Mouse (Mus musculus): ENCODE data around the gene Ano6. TPM values are rescaled to one million over a fixed set of nuclear protein-coding genes. Genes with fewer than 3 reads are reported as not detected.

The Ano6 gene
- polyA plus RNA-seq, 1 experiment: not detected

DNA sequence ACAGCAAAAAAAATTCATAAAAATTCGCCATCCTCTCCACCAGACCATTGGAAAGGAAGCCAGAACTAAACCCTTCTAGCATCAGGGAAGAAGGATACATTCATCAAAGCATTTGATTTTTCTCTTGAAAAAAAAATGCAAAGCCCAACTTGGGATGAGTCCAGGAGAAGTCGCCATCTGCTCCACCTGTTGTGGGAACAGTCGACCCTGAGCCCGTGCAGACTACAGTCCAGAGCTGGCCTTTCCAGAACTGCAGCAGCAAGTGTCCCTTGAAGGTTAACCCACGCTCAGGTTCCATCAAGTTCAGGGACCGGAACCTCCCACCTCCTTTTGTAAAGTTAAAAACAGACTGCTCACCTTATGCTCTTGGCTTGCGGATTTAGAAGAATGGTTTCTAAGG is 29.2 kb upstream of the Ano6 start:
- TF ChIP-seq GATA1 (IDR thresholded peaks at IDR 0.05; ENCODE audit: low read length): no peak

DNA sequence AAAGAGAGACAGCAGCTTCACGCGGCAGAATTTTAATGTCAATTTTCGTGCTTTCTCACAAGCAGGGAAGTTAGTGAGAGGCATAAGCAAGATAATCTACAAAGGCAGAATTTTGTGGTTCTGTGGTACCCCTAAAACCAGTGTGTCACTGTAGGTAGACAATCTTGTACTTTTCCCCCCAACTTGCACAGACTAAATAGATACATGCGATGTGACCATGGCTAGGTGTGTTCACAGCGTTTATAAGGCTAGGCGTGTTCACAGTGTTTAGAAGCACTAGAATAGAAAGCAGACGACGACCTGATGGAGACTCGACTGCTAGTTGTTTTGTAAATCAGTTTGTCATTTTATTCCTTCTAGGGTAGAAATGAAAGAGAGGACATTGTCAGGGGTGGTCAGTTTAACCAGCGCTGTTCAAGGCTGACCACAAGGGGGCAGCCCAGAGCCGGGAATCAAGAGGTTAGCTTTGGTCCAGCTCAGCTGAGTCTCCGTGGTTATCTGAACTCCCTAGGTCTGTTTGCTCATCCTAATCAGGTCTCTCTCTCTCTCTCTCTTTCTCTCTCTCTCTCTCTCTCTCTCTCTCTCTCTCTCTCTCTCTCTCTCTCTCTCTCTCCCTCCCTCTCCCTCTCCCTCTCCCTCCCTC is 27.9 kb upstream of the Ano6 start:
- TF ChIP-seq GATA1 (IDR thresholded peaks at IDR 0.05; ENCODE audit: low read length): no peak

DNA sequence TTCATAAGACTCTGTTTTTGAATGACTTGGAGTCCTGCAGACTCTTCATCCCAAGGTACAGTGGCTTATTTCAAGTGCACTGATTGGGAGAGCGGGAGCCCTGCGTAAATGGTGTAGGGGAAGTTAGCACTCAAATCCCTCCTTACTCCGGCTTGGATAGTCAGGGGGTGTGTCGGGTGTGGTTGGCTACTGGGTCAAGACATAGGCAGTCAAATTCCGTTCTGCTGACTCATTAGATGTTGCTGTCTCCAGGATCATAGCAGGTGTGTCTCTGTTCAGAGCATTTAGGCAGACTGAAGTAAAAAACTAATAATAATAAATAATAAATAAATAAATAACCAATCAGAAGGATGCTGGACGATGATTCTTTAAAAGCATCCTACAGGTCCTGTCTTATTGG is 27.2 kb upstream of the Ano6 start:
- no peak for TF ChIP-seq GATA1 (IDR thresholded peaks at IDR 0.05; ENCODE audit: low read length)

DNA sequence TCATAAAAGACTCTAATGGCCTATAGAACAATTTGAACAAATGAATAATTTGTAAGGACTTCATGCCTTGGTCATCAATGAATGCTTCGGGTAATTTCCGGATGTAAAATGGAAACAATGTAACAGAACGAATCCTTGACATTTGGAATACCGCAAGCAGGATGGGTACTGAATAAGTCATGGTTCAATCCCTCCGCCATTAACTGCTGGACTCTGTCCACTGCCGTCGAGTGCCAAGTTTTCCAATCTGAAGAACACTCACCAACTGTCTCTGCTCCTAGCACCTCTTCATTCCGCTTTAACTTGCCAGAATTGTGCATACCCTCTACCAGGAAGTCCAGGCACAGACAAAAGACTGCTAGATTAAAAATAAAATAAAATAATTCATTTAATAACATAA is 25.4 kb upstream of the Ano6 start:
- no peak for TF ChIP-seq GATA1 (IDR thresholded peaks at IDR 0.05; ENCODE audit: low read length)

DNA sequence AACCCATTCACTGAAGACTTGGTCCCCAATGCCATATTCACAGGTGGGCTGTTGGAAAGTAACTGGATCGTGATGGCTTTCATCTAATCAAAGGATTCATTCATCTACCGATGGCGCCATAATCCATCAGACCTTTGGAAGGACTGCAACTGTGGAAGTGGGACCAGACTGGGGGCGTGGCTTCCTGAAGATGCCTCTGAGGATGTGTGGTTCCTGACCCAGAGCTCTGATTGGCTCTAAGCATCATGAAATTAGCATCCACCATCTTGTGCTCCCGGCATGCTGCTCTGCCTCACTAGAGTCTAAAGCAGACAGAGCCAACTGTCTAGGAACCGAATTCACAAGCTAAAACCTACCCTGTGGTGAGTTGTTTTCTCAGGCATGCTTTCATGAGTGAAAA is 24.7 kb upstream of the Ano6 start:
- no peak for TF ChIP-seq GATA1 (IDR thresholded peaks at IDR 0.05; ENCODE audit: low read length)

DNA sequence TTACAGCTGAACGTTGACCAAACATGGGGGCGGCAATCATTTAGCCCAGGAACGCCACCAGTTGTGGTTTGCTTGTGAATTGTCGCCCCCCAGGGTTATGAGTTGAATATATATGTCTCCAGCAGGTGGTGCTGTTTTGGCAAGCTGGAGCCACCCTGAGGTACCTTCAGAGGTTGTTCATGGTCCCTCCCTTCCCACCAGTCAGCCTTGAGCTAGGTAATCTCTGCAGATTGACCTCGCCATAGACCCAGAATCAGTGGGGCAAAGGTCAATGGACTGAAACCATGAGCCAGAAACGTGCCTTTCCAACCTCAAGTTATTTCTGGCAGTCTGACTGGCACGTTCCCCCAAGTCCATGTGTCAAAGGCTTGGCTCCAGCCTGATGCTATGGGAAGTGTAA is 22.8 kb upstream of the Ano6 start:
- no peak for TF ChIP-seq GATA1 (IDR thresholded peaks at IDR 0.05; ENCODE audit: low read length)

DNA sequence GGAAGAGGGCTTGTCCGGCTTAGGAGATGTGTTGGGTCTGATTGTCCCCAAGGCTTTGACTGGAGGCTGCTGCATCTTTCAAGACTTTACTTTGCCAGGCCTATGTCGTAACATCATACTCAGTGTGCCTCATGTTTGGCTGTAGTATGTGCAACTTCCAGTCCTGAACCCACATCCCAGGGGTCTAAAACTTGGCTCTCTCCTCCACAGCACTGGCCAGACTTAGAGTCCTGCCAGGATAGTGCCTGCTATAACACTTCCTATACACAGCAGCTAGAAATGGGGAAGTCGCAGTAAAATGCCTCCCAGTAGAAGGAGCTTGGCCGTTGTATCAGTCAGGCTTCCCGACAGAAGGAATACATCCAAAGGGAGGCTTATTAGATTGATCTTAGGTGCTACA is 21.9 kb upstream of the Ano6 start:
- TF ChIP-seq GATA1 (IDR thresholded peaks at IDR 0.05; ENCODE audit: low read length): no peak

DNA sequence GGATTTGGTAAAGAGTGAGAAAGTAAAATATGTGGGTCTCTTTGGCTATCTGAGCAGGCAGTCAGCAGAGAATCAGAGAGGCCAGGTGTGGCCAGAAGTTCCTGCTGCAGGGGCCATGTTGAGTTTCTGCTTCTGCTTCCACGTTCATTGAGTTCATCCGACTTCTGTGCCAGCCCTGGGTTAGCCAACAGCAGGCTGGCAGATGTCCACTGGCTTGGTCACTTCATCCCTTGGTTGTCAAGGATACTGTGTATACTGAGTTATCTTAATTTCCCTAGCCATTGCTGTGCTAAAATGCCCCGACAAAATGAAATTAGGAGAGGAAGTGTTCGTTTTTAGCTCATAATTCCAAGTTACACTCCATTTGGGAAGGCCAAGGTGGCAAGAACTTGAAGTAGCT is 21.1 kb upstream of the Ano6 start:
- TF ChIP-seq GATA1 (IDR thresholded peaks at IDR 0.05; ENCODE audit: low read length): no peak

DNA sequence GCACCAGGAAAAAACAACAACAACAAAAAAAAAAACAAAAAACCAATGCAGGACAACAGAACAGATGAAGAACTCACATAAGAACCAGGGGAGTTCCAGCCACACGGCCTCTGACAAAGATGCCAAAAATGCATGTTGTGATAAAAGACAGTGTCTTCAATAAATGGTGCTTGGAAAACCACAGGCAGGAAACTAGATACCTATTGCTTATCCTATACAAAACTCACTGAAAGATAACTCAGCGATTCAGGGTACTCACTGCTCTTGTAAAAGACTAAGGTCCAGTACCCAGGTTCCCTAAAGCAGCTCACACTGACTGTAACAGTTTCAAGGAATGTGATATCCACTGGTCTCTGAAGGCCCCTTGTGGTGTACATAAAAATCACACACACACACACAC is 20.3 kb upstream of the Ano6 start:
- TF ChIP-seq GATA1 (IDR thresholded peaks at IDR 0.05; ENCODE audit: low read length): no peak

DNA sequence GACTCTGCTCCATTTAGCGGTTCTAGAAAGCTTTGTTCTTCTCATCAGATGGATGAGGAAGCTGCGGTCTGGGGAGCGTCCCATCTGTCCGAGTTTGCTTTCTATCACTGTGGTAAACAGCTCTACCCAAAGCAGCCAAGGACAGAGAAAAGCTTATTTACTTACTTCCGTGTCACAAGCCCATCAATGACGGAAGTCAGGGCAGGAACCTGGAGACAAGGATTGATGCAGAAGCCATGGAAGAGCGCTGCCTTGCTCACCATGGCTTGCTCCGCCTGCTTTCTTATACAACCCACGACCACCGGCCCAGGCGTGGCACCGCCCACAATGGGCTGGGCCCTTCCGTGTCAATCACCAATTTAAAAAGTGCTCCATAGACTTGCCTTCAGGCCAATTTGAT is 18.3 kb upstream of the Ano6 start:
- TF ChIP-seq GATA1 (IDR thresholded peaks at IDR 0.05; ENCODE audit: low read length): no peak

DNA sequence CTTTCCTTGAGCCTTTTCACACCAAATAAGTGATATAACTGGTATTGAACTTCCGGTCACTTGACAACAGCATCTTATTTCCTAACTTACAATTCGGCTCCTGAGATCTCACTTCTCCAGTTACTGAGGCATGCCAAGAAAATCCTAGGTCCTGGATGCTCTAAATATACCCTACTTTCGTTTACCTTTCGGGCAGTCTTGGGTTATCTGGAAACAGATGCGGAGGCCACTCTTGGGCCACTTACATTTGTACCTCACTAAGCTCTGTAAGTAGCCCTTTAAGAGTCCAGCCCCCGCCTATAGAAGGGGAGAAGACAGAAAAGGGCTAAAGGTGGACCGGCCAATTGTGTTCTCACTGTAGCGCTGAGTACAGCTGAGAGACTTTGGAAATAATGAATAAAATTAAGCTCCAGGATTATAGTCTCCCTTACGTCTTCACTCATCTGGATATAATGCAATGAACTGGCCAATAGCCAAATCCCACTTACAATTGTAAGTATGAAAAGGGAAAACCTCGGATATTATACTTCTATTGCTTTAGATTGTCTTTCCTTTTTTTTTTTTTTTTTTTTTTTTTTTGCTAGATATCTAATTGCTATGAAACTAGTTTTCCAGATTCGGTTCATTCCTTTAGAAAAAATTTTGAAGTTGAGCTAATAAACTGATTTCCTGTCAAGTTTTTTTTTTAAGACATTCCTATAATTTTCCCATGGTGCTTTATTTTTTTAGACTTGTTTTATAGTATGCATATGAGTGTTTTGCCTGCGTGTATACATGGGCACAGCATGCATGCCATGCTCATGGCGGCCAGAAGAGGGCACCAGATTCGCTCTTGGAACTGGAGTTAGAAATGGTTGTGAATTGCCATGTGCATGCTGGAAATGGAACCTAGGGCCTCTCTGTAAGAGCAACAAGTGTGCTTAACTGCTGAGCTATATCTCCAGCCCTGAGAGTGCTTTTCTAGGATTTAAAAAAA is 17.5 kb upstream of the Ano6 start:
- TF ChIP-seq GATA1 (IDR thresholded peaks at IDR 0.05; ENCODE audit: low read length): no peak

DNA sequence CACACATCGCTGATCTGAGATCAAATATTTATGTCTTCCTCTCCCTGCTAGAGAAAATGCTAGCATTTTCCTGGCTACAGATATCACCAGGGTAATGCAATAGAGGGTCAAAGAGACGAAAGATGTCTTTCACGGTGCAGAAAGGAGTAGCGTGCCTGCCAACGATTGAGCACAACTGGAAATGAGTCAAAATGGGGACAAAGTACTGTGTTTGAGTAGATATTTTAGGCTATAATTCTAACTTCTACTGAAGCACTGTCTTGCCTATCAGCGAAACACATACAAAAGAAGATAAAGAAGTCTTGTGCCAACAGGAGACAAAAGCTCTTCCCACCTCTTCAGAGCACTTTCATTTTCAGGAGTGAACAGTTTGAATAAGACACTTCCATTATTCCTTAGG is 16.4 kb upstream of the Ano6 start:
- no peak for TF ChIP-seq GATA1 (IDR thresholded peaks at IDR 0.05; ENCODE audit: low read length)

DNA sequence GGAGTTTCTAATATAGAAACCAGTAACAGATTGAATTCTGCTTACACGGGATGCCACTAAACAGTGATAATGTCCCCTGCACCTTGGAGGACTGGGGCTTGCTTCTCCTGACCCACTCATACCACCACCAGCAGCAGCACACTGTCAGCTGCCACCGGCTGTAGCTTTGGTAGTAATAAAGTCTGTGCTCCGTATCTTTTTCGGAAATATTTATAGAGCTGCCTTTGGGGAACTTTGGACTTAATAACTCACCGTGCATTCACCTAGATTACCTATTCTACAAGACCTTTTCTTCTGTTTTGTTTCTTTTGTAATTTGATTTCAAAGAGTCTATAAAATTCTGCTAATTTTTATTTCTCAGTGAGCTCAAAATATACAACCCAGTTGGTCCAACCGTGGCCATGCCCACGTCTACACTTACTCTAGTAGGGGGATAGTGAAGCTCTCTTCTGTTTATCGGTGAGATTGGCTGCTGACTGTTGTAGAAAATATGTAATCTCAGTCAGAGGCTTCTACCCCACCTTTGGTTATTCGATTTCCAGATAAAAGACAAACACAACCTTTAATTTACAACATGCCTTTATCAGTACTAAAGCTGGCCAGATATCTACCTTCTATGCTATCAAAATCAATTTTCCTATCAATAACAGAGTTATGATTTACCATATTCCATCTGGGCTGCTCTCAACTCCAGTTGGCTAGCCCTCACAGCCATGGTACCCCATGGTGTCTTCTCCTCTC is 15.8 kb upstream of the Ano6 start:
- TF ChIP-seq GATA1 (IDR thresholded peaks at IDR 0.05; ENCODE audit: low read length): no peak

DNA sequence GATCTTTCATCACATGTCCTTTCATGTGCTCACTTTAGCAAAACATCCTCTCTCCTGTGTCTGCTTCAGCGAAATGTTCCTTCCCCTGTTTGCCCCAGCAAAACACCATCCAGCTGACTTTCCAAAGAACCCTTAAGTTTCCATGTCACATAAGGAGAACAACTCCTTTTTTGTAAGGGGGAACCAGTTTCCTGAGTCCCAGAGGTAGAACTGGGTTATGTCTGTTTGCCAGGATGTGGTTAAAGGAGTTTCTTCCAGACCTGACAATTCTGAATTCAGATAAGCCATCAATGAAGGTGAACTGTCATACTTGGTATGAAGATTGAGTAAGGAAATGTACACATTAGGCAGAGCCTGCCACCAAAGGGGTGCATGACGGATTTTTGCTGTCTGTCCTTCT is 12.9 kb upstream of the Ano6 start:
- TF ChIP-seq GATA1 (IDR thresholded peaks at IDR 0.05; ENCODE audit: low read length): no peak

DNA sequence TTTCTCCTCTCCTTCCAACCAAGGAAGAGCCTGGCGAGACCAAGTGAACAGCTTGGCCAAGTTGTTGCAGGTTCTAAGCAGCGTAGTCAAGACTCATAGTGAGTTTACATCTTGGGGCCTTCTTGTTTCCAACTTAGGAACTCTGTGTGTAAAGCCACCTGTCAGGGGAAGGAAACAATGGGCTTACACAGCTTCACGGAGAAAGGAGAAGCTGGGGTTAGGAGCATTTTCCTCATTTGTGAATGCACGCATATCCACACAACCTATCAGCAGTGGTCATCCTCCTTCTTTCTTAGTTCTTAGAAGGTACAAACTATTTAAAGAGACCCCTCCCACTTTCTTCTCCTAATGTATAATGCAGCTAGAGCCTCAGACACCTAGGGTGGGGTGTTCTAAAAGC is 11.9 kb upstream of the Ano6 start:
- TF ChIP-seq GATA1 (IDR thresholded peaks at IDR 0.05; ENCODE audit: low read length): no peak

DNA sequence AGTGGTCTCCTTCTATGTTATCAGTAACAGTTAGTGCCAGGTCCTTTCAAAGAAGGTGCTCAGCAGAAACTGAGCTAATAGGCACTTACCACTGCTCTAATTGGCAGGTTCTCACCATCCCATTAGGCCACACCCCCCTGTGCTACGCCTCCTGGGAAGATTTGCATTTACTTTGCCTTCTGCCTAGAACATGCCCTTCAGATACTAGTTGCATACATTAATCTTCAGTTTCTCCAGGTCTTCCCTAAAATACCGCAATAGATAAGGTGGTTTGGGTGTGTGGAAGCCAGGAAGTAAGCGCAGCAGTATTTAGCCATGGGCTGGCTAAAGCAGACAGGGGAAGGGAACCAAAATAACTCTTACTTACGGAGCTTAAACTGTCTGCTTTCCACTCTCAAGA is 4.0 kb upstream of the Ano6 start:
- TF ChIP-seq GATA1 (IDR thresholded peaks at IDR 0.05; ENCODE audit: low read length): no peak

Measured in G1E-ER4 (cell line).